Mouse (Mus musculus): Measurements from ENCODE around the gene Ccdc71. TPM values are rescaled to one million over a fixed set of nuclear protein-coding genes. Genes with fewer than 3 reads are reported as not detected.

Gene Ccdc71
- total and polyA plus RNA-seq, 3 experiments: 22.3 to 52.4 (median 25.6) TPM

DNA sequence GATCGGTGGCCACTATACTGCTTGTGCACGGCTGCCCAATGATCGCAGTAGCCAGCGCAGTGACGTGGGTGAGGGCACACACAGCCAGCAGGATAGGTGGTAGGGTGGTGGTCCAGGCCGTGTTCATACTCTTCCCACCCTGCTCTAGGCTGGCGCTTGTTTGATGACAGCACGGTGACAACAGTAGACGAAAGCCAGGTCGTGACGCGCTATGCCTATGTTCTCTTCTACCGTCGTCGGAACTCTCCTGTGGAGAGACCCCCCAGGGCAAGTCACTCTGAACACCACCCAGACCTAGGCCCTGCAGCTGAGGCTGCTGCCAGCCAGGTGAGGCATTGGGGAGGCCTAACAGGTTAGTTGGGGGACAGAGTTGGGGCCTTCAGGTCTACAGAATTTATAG, 39.6 kb downstream of the Ccdc71 start:
- Histone ChIP-seq H3K36me3 (replicated peaks) (peaks cover 95% of the 10 kb centered on the region), H3K4me3 (ENCODE audit: low read depth, low read length) (no peak overlapping the region), H3K9me3 (replicated peaks) (no peaks in the 10 kb centered on the region), H3K4me1 (ENCODE audit: insufficient read depth, low read depth, low read length) (peaks cover 28% of the 10 kb centered on the region), H3K27me3 (ENCODE audit: insufficient read depth, low read length) (no peaks in the 10 kb centered on the region)
- no peak for TF ChIP-seq CTCF (IDR thresholded peaks at IDR 0.05; ENCODE audit: low read depth, low read length)
- no peak for TF ChIP-seq GATA2 (IDR thresholded peaks at IDR 0.05; ENCODE audit: borderline replicate concordance, low read depth, low read length)
- no peak for TF ChIP-seq POLR2AphosphoS5 (IDR thresholded peaks at IDR 0.05; ENCODE audit: insufficient replicate concordance, low read depth, low read length)
- no peak for TF ChIP-seq GATA1 (IDR thresholded peaks at IDR 0.05; ENCODE audit: borderline replicate concordance, low read length)
- no peak for TF ChIP-seq TAL1 (conservative IDR thresholded peaks at IDR 0.05; ENCODE audit: low read depth, low read length)
- ATAC-seq (ENCODE audit: extremely low read depth, insufficient number of reproducible peaks, low FRiP score, poor library complexity, severe bottlenecking) (no peak), DNase-seq (ENCODE audit: low spot score) (no peak)

DNA sequence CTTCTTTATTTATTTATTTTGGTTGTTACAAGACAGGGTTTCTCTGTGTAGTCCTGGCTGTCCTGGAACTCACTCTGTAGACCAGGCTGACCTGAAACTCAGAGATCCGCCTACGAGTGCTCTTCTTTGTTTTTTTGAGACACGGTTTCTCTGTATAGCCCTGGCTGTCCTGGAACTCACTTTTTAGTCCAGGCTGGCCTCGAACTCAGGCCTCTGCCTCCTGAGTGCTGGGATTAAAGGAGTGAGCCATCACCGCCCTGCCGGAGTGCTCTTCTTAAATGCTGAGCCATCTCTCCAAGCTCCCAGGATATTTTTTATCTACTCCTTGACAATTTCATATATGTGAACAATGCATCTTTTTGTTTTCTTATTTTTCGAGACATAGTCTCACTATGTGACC, 46.6 kb downstream of the Ccdc71 start:
- H3K4me1 ChIP-seq (ENCODE audit: insufficient read depth, low read depth, low read length): peaks cover 24% of the 10 kb centered on the region
- H3K4me3 ChIP-seq (ENCODE audit: low read depth, low read length): no peak overlapping the region
- DNase-seq (ENCODE audit: low spot score) (no peak), ATAC-seq (ENCODE audit: extremely low read depth, insufficient number of reproducible peaks, low FRiP score, poor library complexity, severe bottlenecking) (no peak)
- no peaks in the 10 kb centered on the region for H3K9me3 ChIP-seq (replicated peaks)
- TF ChIP-seq TAL1 (conservative IDR thresholded peaks at IDR 0.05; ENCODE audit: low read depth, low read length) (no peak), POLR2AphosphoS5 (IDR thresholded peaks at IDR 0.05; ENCODE audit: insufficient replicate concordance, low read depth, low read length) (no peak), GATA1 (IDR thresholded peaks at IDR 0.05; ENCODE audit: borderline replicate concordance, low read length) (no peak), GATA2 (IDR thresholded peaks at IDR 0.05; ENCODE audit: borderline replicate concordance, low read depth, low read length) (no peak), CTCF (IDR thresholded peaks at IDR 0.05; ENCODE audit: low read depth, low read length) (no peak)
- H3K36me3 ChIP-seq (replicated peaks): peaks cover 59% of the 10 kb centered on the region
- H3K27me3 ChIP-seq (ENCODE audit: insufficient read depth, low read length): no peaks in the 10 kb centered on the region

DNA sequence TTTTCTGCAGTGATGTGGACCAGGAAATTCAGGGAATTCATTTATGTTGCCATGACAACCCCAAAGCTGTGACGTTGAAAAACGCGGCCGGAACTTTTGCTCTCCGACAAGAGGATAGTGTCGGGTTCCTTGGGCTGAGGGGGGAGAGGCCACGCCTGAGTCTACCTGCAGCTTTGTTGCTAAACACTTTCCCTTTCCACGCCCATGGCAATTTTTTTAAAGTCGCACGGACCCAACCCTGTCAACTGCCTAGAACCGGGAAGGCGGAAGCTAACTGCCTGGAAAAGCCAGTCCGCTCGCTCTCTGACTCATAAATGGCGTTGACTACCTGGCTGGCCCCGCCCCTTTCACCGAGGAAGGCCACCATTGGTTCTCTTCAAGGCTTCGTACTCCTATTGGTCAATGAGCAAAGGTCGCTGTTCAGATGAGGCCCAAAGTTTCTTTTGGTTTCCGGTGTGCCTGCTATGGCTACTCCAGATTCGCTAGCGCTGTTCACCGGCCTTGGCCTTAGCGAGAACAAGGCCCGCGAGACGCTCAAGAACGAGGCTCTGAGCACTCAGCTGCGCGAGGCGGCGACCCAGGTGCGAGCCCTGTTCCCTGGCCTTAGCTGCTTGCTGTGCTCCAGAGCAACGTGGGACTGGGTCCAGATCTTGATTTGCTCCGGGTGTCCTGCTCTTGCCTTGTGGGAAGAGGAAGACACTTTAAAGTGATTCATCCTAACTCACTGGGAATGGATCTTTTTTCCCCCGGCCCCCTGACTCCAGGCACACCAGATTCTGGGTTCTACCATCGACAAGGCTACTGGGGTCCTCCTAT, 47.5 kb downstream of the Ccdc71 start, which contains the start of gene Qars:
Gene Qars, plus strand, starts transcription at position 88 of the 816 bp plus-strand sequence.
- H3K27me3 ChIP-seq (ENCODE audit: insufficient read depth, low read length): no peaks in the 10 kb centered on the region
- H3K9me3 ChIP-seq (replicated peaks): no peaks in the 10 kb centered on the region
- peak; percentile 97 for ATAC-seq (ENCODE audit: extremely low read depth, insufficient number of reproducible peaks, low FRiP score, poor library complexity, severe bottlenecking)
- H3K4me3 ChIP-seq (ENCODE audit: low read depth, low read length): peak within 1 kb of the TSS; percentile 84
- peak; percentile 97 for DNase-seq (ENCODE audit: low spot score)
- H3K4me1 ChIP-seq (ENCODE audit: insufficient read depth, low read depth, low read length): peaks cover 24% of the 10 kb centered on the region
- TF ChIP-seq POLR2AphosphoS5 (IDR thresholded peaks at IDR 0.05; ENCODE audit: insufficient replicate concordance, low read depth, low read length): 0 out of 2 replicates have a peak, but pooled peaks have one; percentile 32
- TF ChIP-seq GATA1 (IDR thresholded peaks at IDR 0.05; ENCODE audit: borderline replicate concordance, low read length): no peak
- TF ChIP-seq GATA2 (IDR thresholded peaks at IDR 0.05; ENCODE audit: borderline replicate concordance, low read depth, low read length): no peak
- TF ChIP-seq TAL1 (conservative IDR thresholded peaks at IDR 0.05; ENCODE audit: low read depth, low read length): no peak
- TF ChIP-seq CTCF (IDR thresholded peaks at IDR 0.05; ENCODE audit: low read depth, low read length): no peak
- H3K36me3 ChIP-seq (replicated peaks): peaks cover 59% of the 10 kb centered on the region

DNA sequence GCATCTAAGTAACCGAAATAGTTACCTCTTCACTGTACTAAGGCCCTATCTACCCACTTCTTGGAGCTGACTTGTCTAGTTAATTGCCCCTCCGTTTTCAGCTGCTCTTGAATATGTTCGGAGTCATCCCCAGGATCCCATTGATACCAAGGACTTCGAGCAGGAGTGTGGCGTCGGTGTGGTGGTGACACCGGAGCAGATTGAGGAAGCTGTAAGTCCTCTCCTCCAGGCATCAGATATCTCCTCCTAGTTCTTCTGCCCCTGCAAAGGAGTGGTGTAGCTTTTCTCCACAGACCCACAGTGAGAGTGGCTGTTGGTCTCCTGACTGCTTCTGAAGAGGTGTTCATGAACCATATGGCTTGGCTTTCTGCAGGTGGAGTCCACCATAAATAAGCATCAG, 48.4 kb downstream of the Ccdc71 start:
- Histone ChIP-seq H3K4me1 (ENCODE audit: insufficient read depth, low read depth, low read length) (peaks cover 28% of the 10 kb centered on the region), H3K36me3 (replicated peaks) (peaks cover 59% of the 10 kb centered on the region), H3K9me3 (replicated peaks) (no peaks in the 10 kb centered on the region), H3K27me3 (ENCODE audit: insufficient read depth, low read length) (no peaks in the 10 kb centered on the region), H3K4me3 (ENCODE audit: low read depth, low read length) (peak overlapping the region; percentile 84)
- TF ChIP-seq TAL1 (conservative IDR thresholded peaks at IDR 0.05; ENCODE audit: low read depth, low read length) (no peak), GATA1 (IDR thresholded peaks at IDR 0.05; ENCODE audit: borderline replicate concordance, low read length) (no peak)
- ATAC-seq (ENCODE audit: extremely low read depth, insufficient number of reproducible peaks, low FRiP score, poor library complexity, severe bottlenecking) (no peak), DNase-seq (ENCODE audit: low spot score) (no peak)

Other genes with a start within 250 kb of the Ccdc71 start
Only the 20 nearest of the 23 such genes appear.
- 17.6 and 20.2 TPM in 2 replicates for gene Nicn1, start 170.1 kb upstream of the Ccdc71 start, total RNA-seq (2014; fragmentation: Nextera tagmentation)
- 5.8 and 7.6 TPM in 2 replicates for gene Nicn1, start 170.1 kb upstream of the Ccdc71 start, total RNA-seq (2017)
- gene Nicn1, start 170.1 kb upstream of the Ccdc71 start, polyA plus RNA-seq (2012): 0.35 and 0.52 TPM in 2 replicates
- 0.90 and 1.2 TPM in 2 replicates for gene Amt, start 163.7 kb upstream of the Ccdc71 start, total RNA-seq (2014; fragmentation: Nextera tagmentation)
- 0.44 and 0.93 TPM in 2 replicates for gene Amt, start 163.7 kb upstream of the Ccdc71 start, total RNA-seq (2017)
- 0.03 and 0.09 TPM in 2 replicates for gene Amt, start 163.7 kb upstream of the Ccdc71 start, polyA plus RNA-seq (2012)
- 409 and 426 TPM in 2 replicates for gene Rhoa, start 154.4 kb upstream of the Ccdc71 start, total RNA-seq (2014; fragmentation: Nextera tagmentation)
- 215 and 235 TPM in 2 replicates for gene Rhoa, start 154.4 kb upstream of the Ccdc71 start, total RNA-seq (2017)
- gene Rhoa, start 154.4 kb upstream of the Ccdc71 start, polyA plus RNA-seq (2012): 122 and 136 TPM in 2 replicates
- 24.2 TPM in 2 replicates for gene Tcta, start 154.4 kb upstream of the Ccdc71 start, total RNA-seq (2014; fragmentation: Nextera tagmentation)
- gene Tcta, start 154.4 kb upstream of the Ccdc71 start, total RNA-seq (2017): 11.9 and 14.6 TPM in 2 replicates
- gene Tcta, start 154.4 kb upstream of the Ccdc71 start, polyA plus RNA-seq (2012): 1.5 and 3.6 TPM in 2 replicates
- 1,641 and 1,695 TPM in 2 replicates for gene Gpx1, start 121.6 kb upstream of the Ccdc71 start, total RNA-seq (2014; fragmentation: Nextera tagmentation)
- 1,228 and 1,354 TPM in 2 replicates for gene Gpx1, start 121.6 kb upstream of the Ccdc71 start, total RNA-seq (2017)
- gene Gpx1, start 121.6 kb upstream of the Ccdc71 start, polyA plus RNA-seq (2012): 470 and 543 TPM in 2 replicates
- gene Usp4, start 112.7 kb upstream of the Ccdc71 start, total RNA-seq (2014; fragmentation: Nextera tagmentation): 126 and 131 TPM in 2 replicates
- 76.5 and 78.6 TPM in 2 replicates for gene Usp4, start 112.7 kb upstream of the Ccdc71 start, total RNA-seq (2017)
- 60.8 and 97.3 TPM in 2 replicates for gene Usp4, start 112.7 kb upstream of the Ccdc71 start, polyA plus RNA-seq (2012)
- not detected in 2 replicates for gene 1700102P08Rik, start 67.7 kb upstream of the Ccdc71 start, total RNA-seq (2014; fragmentation: Nextera tagmentation)
- 0.44 and 1.3 TPM in 2 replicates for gene 1700102P08Rik, start 67.7 kb upstream of the Ccdc71 start, total RNA-seq (2017)
- 0.29 and 0.81 TPM in 2 replicates for gene 1700102P08Rik, start 67.7 kb upstream of the Ccdc71 start, polyA plus RNA-seq (2012)
- not detected in 2 replicates for gene Ccdc36, start 32.0 kb upstream of the Ccdc71 start, total RNA-seq (2014; fragmentation: Nextera tagmentation)
- gene Ccdc36, start 32.0 kb upstream of the Ccdc71 start, total RNA-seq (2017): 0.22 TPM in 1 of 2 replicates, not detected in the other
- gene Ccdc36, start 32.0 kb upstream of the Ccdc71 start, polyA plus RNA-seq (2012): not detected in 2 replicates
- not detected in 2 replicates for gene BC048562, start 24.0 kb upstream of the Ccdc71 start, total RNA-seq (2014; fragmentation: Nextera tagmentation)
- 0.22 TPM in 1 of 2 replicates, not detected in the other for gene BC048562, start 24.0 kb upstream of the Ccdc71 start, total RNA-seq (2017)
- gene BC048562, start 24.0 kb upstream of the Ccdc71 start, polyA plus RNA-seq (2012): 0.08 TPM in 1 of 2 replicates, not detected in the other
- 14.7 and 21.2 TPM in 2 replicates for gene Klhdc8b, start 1.1 kb downstream of the Ccdc71 start, total RNA-seq (2014; fragmentation: Nextera tagmentation)
- 52.8 and 63.1 TPM in 2 replicates for gene Klhdc8b, start 1.1 kb downstream of the Ccdc71 start, total RNA-seq (2017)
- gene Klhdc8b, start 1.1 kb downstream of the Ccdc71 start, polyA plus RNA-seq (2012): 112 and 116 TPM in 2 replicates
- gene Lamb2, start 19.2 kb downstream of the Ccdc71 start, total RNA-seq (2014; fragmentation: Nextera tagmentation): 0.15 TPM in 1 of 2 replicates, not detected in the other
- gene Lamb2, start 19.2 kb downstream of the Ccdc71 start, total RNA-seq (2017): 0.11 and 0.17 TPM in 2 replicates
- gene Lamb2, start 19.2 kb downstream of the Ccdc71 start, polyA plus RNA-seq (2012): 0.07 TPM in 2 replicates
- gene Usp19, start 30.1 kb downstream of the Ccdc71 start, total RNA-seq (2014; fragmentation: Nextera tagmentation): 70.6 and 197 TPM in 2 replicates
- 41.3 and 44.7 TPM in 2 replicates for gene Usp19, start 30.1 kb downstream of the Ccdc71 start, total RNA-seq (2017)
- 87.7 and 102 TPM in 2 replicates for gene Usp19, start 30.1 kb downstream of the Ccdc71 start, polyA plus RNA-seq (2012)
- 320 and 349 TPM in 2 replicates for gene Qars, start 47.2 kb downstream of the Ccdc71 start, total RNA-seq (2014; fragmentation: Nextera tagmentation)
- gene Qars, start 47.2 kb downstream of the Ccdc71 start, total RNA-seq (2017): 196 and 201 TPM in 2 replicates
- 138 and 248 TPM in 2 replicates for gene Qars, start 47.2 kb downstream of the Ccdc71 start, polyA plus RNA-seq (2012)
- gene Qrich1, start 56.3 kb downstream of the Ccdc71 start, total RNA-seq (2014; fragmentation: Nextera tagmentation): 179 and 214 TPM in 2 replicates
- 150 and 161 TPM in 2 replicates for gene Qrich1, start 56.3 kb downstream of the Ccdc71 start, total RNA-seq (2017)
- 99.7 and 143 TPM in 2 replicates for gene Qrich1, start 56.3 kb downstream of the Ccdc71 start, polyA plus RNA-seq (2012)
- gene Impdh2, start 99.8 kb downstream of the Ccdc71 start, total RNA-seq (2014; fragmentation: Nextera tagmentation): 145 and 154 TPM in 2 replicates
- gene Impdh2, start 99.8 kb downstream of the Ccdc71 start, total RNA-seq (2017): 247 and 299 TPM in 2 replicates
- gene Impdh2, start 99.8 kb downstream of the Ccdc71 start, polyA plus RNA-seq (2012): 167 and 176 TPM in 2 replicates
- 25.6 and 31.8 TPM in 2 replicates for gene Ndufaf3, start 106.9 kb downstream of the Ccdc71 start, total RNA-seq (2014; fragmentation: Nextera tagmentation)
- 16.9 and 29.4 TPM in 2 replicates for gene Ndufaf3, start 106.9 kb downstream of the Ccdc71 start, total RNA-seq (2017)
- 11.7 and 17.7 TPM in 2 replicates for gene Ndufaf3, start 106.9 kb downstream of the Ccdc71 start, polyA plus RNA-seq (2012)
- gene Dalrd3, start 109.4 kb downstream of the Ccdc71 start, total RNA-seq (2014; fragmentation: Nextera tagmentation): 48.3 and 49.1 TPM in 2 replicates
- 48.3 and 65.3 TPM in 2 replicates for gene Dalrd3, start 109.4 kb downstream of the Ccdc71 start, total RNA-seq (2017)
- 101 and 121 TPM in 2 replicates for gene Dalrd3, start 109.4 kb downstream of the Ccdc71 start, polyA plus RNA-seq (2012)
- gene Wdr6, start 118.2 kb downstream of the Ccdc71 start, total RNA-seq (2014; fragmentation: Nextera tagmentation): 22.6 and 27.6 TPM in 2 replicates
- 36.3 and 39.2 TPM in 2 replicates for gene Wdr6, start 118.2 kb downstream of the Ccdc71 start, total RNA-seq (2017)
- 16.9 and 30.0 TPM in 2 replicates for gene Wdr6, start 118.2 kb downstream of the Ccdc71 start, polyA plus RNA-seq (2012)
- 1.7 and 1.9 TPM in 2 replicates for gene P4htm, start 137.1 kb downstream of the Ccdc71 start, total RNA-seq (2014; fragmentation: Nextera tagmentation)
- gene P4htm, start 137.1 kb downstream of the Ccdc71 start, total RNA-seq (2017): 2.0 and 2.6 TPM in 2 replicates
- 5.4 and 5.7 TPM in 2 replicates for gene P4htm, start 137.1 kb downstream of the Ccdc71 start, polyA plus RNA-seq (2012)
- gene Arih2, start 188.9 kb downstream of the Ccdc71 start, total RNA-seq (2014; fragmentation: Nextera tagmentation): 77.4 and 83.1 TPM in 2 replicates
- 86.9 and 91.4 TPM in 2 replicates for gene Arih2, start 188.9 kb downstream of the Ccdc71 start, total RNA-seq (2017)
- 146 and 153 TPM in 2 replicates for gene Arih2, start 188.9 kb downstream of the Ccdc71 start, polyA plus RNA-seq (2012)

Data from G1E (cell line).